Mouse (Mus musculus): ENCODE results near the gene Trim47.
A peak's percentile ranks its signal among the peaks of the same experiment; 100 is the strongest.

DNA sequence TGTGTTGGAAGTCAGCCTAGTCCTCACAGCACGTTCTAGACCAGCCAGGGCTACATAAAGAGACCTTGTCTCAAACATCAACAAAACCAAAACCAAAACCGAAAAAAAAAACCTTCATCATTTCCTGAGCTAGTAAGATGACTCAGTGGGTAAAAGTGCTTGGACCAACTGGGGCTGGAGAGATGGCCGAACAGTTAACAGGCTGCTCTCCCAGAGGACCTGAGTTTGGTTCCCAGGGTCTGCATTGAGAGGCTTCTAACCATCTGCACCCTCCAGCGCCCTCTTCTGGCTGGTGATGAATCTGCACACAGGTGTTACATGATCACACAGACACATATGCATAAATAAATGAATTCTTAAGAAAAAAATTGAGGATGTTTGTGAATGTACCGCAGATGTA, 55.5 kb downstream of the Trim47 start:
- no peak for TF ChIP-seq POLR2A (IDR thresholded peaks at IDR 0.05; ENCODE audit: control insufficient read depth, extremely low read depth, insufficient read depth, low read length, poor library complexity)
- TF ChIP-seq CTCF (IDR thresholded peaks at IDR 0.05; ENCODE audit: borderline replicate concordance, control insufficient read depth, extremely low read depth, insufficient read depth, low read length, poor library complexity): peak; percentile 62; the same call in 1 of the 2 replicates

Measured in thymus, adult 2 months (tissue).